Mouse (Mus musculus) heart, adult 11 months (tissue): ENCODE measurements around the gene Tmem248.

Source experiments
- DNase-seq: peaks from one replicate; pipeline ENCODE4 v3.0.0; 2022

Gene Tmem248

GRCm38 (mm10) chr5:130263454-130263853 is 46.6 kb downstream of the Tmem248 start:
- DNase-seq, result no peak

GRCm38 (mm10) chr5:130264433-130265005 is 47.6 kb downstream of the Tmem248 start:
- no peak for DNase-seq

GRCm38 (mm10) chr5:130266651-130267050 is 49.8 kb downstream of the Tmem248 start:
- DNase-seq, result no peak

GRCm38 (mm10) chr5:130267316-130267715 is 50.4 kb downstream of the Tmem248 start:
- DNase-seq, result no peak

- no peak for DNase-seq
These were observed 52.1 kb downstream of the Tmem248 start for GRCm38 (mm10) chr5:130268976-130269375.

GRCm38 (mm10) chr5:130272344-130272743 is 55.5 kb downstream of the Tmem248 start:
- no peak for DNase-seq

GRCm38 (mm10) chr5:130273046-130273445 is 56.2 kb downstream of the Tmem248 start:
- DNase-seq, result no peak

GRCm38 (mm10) chr5:130275509-130275908 is 58.6 kb downstream of the Tmem248 start:
- no peak for DNase-seq

GRCm38 (mm10) chr5:130278011-130278472 is 61.2 kb downstream of the Tmem248 start:
- DNase-seq, result peak; percentile 93

GRCm38 (mm10) chr5:130283079-130283732 is 66.3 kb downstream of the Tmem248 start:
- no peak for DNase-seq

- DNase-seq, result no peak
These were observed 71.2 kb downstream of the Tmem248 start for GRCm38 (mm10) chr5:130288106-130288505.

- DNase-seq, result no peak
These were observed 73.4 kb downstream of the Tmem248 start for GRCm38 (mm10) chr5:130290242-130290641.

- no peak for DNase-seq
These were observed 73.9 kb downstream of the Tmem248 start for GRCm38 (mm10) chr5:130290775-130291174.

- DNase-seq, result no peak
These were observed 76.1 kb downstream of the Tmem248 start for GRCm38 (mm10) chr5:130292976-130293375.
